Mouse (Mus musculus) leukemia stem cell, adult 10-12 weeks (primary cell): ENCODE measurements around the gene Smim10l1. TPM values are rescaled to one million over a fixed set of nuclear protein-coding genes. Genes with fewer than 3 reads are reported as not detected.

Experiments
- polyA plus RNA-seq: library from polyadenylated mRNA; stranded (reverse); fragments of >175 nt; gene quantifications from 2 replicates; pipeline ENCODE4 v1.2.3, GENCODE M21; 2012; ENCODE audit warnings: low replicate concordance

The Smim10l1 gene
- 55.1 and 59.2 TPM in 2 replicates for polyA plus RNA-seq

GRCm38 (mm10) chr6:133104609-133104921, at the start of gene Smim10l1:
Smim10l1 (plus strand) TSS chr6:133104909.

GRCm38 (mm10) chr6:133055716-133056115, 49.0 kb upstream of the Smim10l1 start, which contains the start of gene Tas2r140:
Tas2r140 (minus strand) TSS chr6:133055816.

Other genes with a start within 250 kb of the Smim10l1 start
- gene Tas2r116, start 249.5 kb upstream of the Smim10l1 start, polyA plus RNA-seq: not detected in 2 replicates
- gene Tas2r110, start 236.9 kb upstream of the Smim10l1 start, polyA plus RNA-seq: not detected in 2 replicates
- gene Tas2r113, start 211.9 kb upstream of the Smim10l1 start, polyA plus RNA-seq: not detected in 2 replicates
- gene Tas2r125, start 195.3 kb upstream of the Smim10l1 start, polyA plus RNA-seq: not detected in 2 replicates
- gene Tas2r129, start 153.8 kb upstream of the Smim10l1 start, polyA plus RNA-seq: not detected in 2 replicates
- not detected in 2 replicates for gene Tas2r131, start 147.0 kb upstream of the Smim10l1 start, polyA plus RNA-seq
- not detected in 2 replicates for gene Tas2r109, start 123.9 kb upstream of the Smim10l1 start, polyA plus RNA-seq
- gene Tas2r103, start 67.8 kb upstream of the Smim10l1 start, polyA plus RNA-seq: not detected in 2 replicates
- not detected in 2 replicates for gene Tas2r140, start 49.1 kb upstream of the Smim10l1 start, polyA plus RNA-seq
- gene 5530400C23Rik, start 187.3 kb downstream of the Smim10l1 start, polyA plus RNA-seq: not detected in 2 replicates